Mouse (Mus musculus): ENCODE results near the gene Zc3h14. TPM values are rescaled to one million over a fixed set of nuclear protein-coding genes. Genes with fewer than 3 reads are reported as not detected.

Zc3h14 gene
- total RNA-seq, 1 experiment: 65.6 TPM

- DNase-seq (ENCODE audit: low read depth, low spot score): no peak
- TF ChIP-seq ZC3H11A (IDR thresholded peaks at IDR 0.05; ENCODE audit: borderline replicate concordance, low read depth, low read length): no peak
- TF ChIP-seq CHD2 (IDR thresholded peaks at IDR 0.05; ENCODE audit: low read depth, low read length): no peak
- no peak for TF ChIP-seq ZNF384 (IDR thresholded peaks at IDR 0.05; ENCODE audit: low read depth, low read length)
- no peak for TF ChIP-seq HCFC1 (IDR thresholded peaks at IDR 0.05; ENCODE audit: borderline replicate concordance, insufficient read depth, low read length)
- Histone ChIP-seq H3K4me3 (ENCODE audit: insufficient read depth in 1 of 2, low read depth in 1 of 2, low read length in 2 of 2, poor library complexity in 1 of 2, severe bottlenecking in 1 of 2) (no peak overlapping the region), H3K9ac (ENCODE audit: insufficient read depth, low read depth, low read length, poor library complexity, severe bottlenecking) (no peak overlapping the region), H3K36me3 (ENCODE audit: control insufficient read depth, insufficient read depth, low read length, poor library complexity, severe bottlenecking) (peaks cover 3% of the 10 kb centered on the region; the same call in 1 of the 2 replicates), H3K27ac (ENCODE audit: insufficient read depth, low read depth, low read length, poor library complexity, severe bottlenecking) (no peak overlapping the region), H3K9me3 (ENCODE audit: control insufficient read depth, insufficient read depth, low read depth, low read length) (no peaks in the 10 kb centered on the region), H3K4me1 (ENCODE audit: control insufficient read depth in 2 of 2, insufficient read depth in 2 of 2, low read length in 2 of 2, poor library complexity in 1 of 2) (no peaks in the 10 kb centered on the region)
- in situ Hi-C loops (cut with MboI; ENCODE audit: low sequenced_read_pairs in 2 of 2, unreplicated experiment in 2 of 2): no loop called here
These were observed 87.1 kb downstream of the Zc3h14 start for GRCm38 (mm10) chr12:98833901-98834300.

- H3K4me1 ChIP-seq (ENCODE audit: control insufficient read depth in 2 of 2, insufficient read depth in 2 of 2, low read length in 2 of 2, poor library complexity in 1 of 2): no peaks in the 10 kb centered on the region
- in situ Hi-C loops (cut with MboI; ENCODE audit: low sequenced_read_pairs in 2 of 2, unreplicated experiment in 2 of 2): no loop called here
- TF ChIP-seq MAFK (IDR thresholded peaks at IDR 0.05; ENCODE audit: insufficient read depth, low read depth, low read length): no peak
- no peak for TF ChIP-seq ZNF384 (IDR thresholded peaks at IDR 0.05; ENCODE audit: low read depth, low read length)
- TF ChIP-seq CHD2 (IDR thresholded peaks at IDR 0.05; ENCODE audit: low read depth, low read length): no peak
- no peak for TF ChIP-seq ZC3H11A (IDR thresholded peaks at IDR 0.05; ENCODE audit: borderline replicate concordance, low read depth, low read length)
- TF ChIP-seq HCFC1 (IDR thresholded peaks at IDR 0.05; ENCODE audit: borderline replicate concordance, insufficient read depth, low read length): no peak
- peaks cover 3% of the 10 kb centered on the region; the same call in 1 of the 2 replicates for H3K36me3 ChIP-seq (ENCODE audit: control insufficient read depth, insufficient read depth, low read length, poor library complexity, severe bottlenecking)
- no peak overlapping the region for H3K9ac ChIP-seq (ENCODE audit: insufficient read depth, low read depth, low read length, poor library complexity, severe bottlenecking)
- no peaks in the 10 kb centered on the region for H3K9me3 ChIP-seq (ENCODE audit: control insufficient read depth, insufficient read depth, low read depth, low read length)
- H3K27ac ChIP-seq (ENCODE audit: insufficient read depth, low read depth, low read length, poor library complexity, severe bottlenecking): no peak overlapping the region
- no peak overlapping the region for H3K4me3 ChIP-seq (ENCODE audit: insufficient read depth in 1 of 2, low read depth in 1 of 2, low read length in 2 of 2, poor library complexity in 1 of 2, severe bottlenecking in 1 of 2)
- DNase-seq (ENCODE audit: low read depth, low spot score): no peak
These were observed 88.1 kb downstream of the Zc3h14 start for GRCm38 (mm10) chr12:98834879-98835278.

DNA sequence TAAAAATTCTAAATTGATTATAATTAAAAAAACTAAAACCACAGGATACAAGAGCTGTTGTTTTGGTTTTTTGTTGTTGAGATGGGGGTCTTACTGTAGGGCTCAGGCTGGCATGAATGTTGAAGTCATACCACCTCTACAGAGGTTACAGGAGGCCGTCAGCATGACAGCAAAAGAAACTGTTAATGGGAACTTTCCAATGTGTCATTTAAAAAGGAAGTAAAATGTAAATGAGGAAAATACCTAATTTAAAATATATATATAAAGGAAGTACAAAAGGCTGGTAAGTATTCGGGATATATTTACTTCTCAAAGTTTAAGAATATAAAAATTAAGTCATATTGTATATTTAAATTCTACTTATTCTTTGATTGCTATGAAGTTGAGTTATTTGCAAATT, 88.7 kb downstream of the Zc3h14 start:
- H3K27ac ChIP-seq (ENCODE audit: insufficient read depth, low read depth, low read length, poor library complexity, severe bottlenecking): no peak overlapping the region
- no peak overlapping the region for H3K9ac ChIP-seq (ENCODE audit: insufficient read depth, low read depth, low read length, poor library complexity, severe bottlenecking)
- peaks cover 3% of the 10 kb centered on the region; the same call in 1 of the 2 replicates for H3K36me3 ChIP-seq (ENCODE audit: control insufficient read depth, insufficient read depth, low read length, poor library complexity, severe bottlenecking)
- TF ChIP-seq MAFK (IDR thresholded peaks at IDR 0.05; ENCODE audit: insufficient read depth, low read depth, low read length) (no peak), ZC3H11A (IDR thresholded peaks at IDR 0.05; ENCODE audit: borderline replicate concordance, low read depth, low read length) (no peak), CHD2 (IDR thresholded peaks at IDR 0.05; ENCODE audit: low read depth, low read length) (no peak), ZNF384 (IDR thresholded peaks at IDR 0.05; ENCODE audit: low read depth, low read length) (no peak), HCFC1 (IDR thresholded peaks at IDR 0.05; ENCODE audit: borderline replicate concordance, insufficient read depth, low read length) (no peak)
- no peak for DNase-seq (ENCODE audit: low read depth, low spot score)
- no peak overlapping the region for H3K4me3 ChIP-seq (ENCODE audit: insufficient read depth in 1 of 2, low read depth in 1 of 2, low read length in 2 of 2, poor library complexity in 1 of 2, severe bottlenecking in 1 of 2)
- no peaks in the 10 kb centered on the region for H3K9me3 ChIP-seq (ENCODE audit: control insufficient read depth, insufficient read depth, low read depth, low read length)
- no peaks in the 10 kb centered on the region for H3K4me1 ChIP-seq (ENCODE audit: control insufficient read depth in 2 of 2, insufficient read depth in 2 of 2, low read length in 2 of 2, poor library complexity in 1 of 2)
- in situ Hi-C loops (cut with MboI; ENCODE audit: low sequenced_read_pairs in 2 of 2, unreplicated experiment in 2 of 2): no loop called here

Other genes starting within 250 kb of the Zc3h14 start
- 0.09 TPM in 1 of 2 replicates, not detected in the other for gene Kcnk10, start 168.7 kb upstream of the Zc3h14 start, total RNA-seq (2012; rRNA removed)
- gene Spata7, start 118.8 kb upstream of the Zc3h14 start, total RNA-seq (2012; rRNA removed): 11.2 and 12.9 TPM in 2 replicates
- gene Ptpn21, start 9.6 kb upstream of the Zc3h14 start, total RNA-seq (2012; rRNA removed): 9.1 and 10.4 TPM in 2 replicates
- gene Eml5, start 154.5 kb downstream of the Zc3h14 start, total RNA-seq (2012; rRNA removed): 20.5 and 27.2 TPM in 2 replicates
- 6.9 and 8.7 TPM in 2 replicates for gene Ttc8, start 173.6 kb downstream of the Zc3h14 start, total RNA-seq (2012; rRNA removed)

All from ES-E14 (cell line).